In the genomic region with DNA sequence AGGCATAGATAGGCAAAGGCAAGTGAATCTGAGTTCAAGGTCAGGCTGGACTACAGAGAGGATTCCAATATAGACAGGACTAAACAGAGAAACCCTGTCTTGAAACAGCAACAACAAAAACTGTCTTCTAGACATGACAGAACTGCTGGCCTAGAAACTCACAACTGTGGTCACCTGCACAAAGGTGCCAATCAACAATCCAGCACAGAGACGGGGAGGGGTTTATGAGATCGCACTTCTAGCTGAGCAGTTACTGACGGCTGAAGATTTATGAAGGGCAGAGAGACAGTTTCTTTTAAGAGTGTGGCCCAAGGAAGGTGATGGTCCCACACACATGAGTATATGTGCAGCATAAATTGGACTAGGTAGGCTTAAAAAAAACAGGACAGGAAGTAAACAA, we compare ENCODE assay signal across 8 mouse cellular contexts. TPM values are rescaled to one million over a fixed set of nuclear protein-coding genes. Genes with fewer than 3 reads are reported as not detected.
DNase-seq lines count a peak whose midpoint lies in the region; ATAC-seq and TF ChIP-seq lines count a peak whose summit lies in the region.

No protein-coding gene starts in this region.

- TF ChIP-seq CTCF in hindbrain, postnatal 0 days (IDR thresholded peaks at IDR 0.05; ENCODE audit: low read depth), result no peak

- no peak overlapping the region for H3K4me2 ChIP-seq in forebrain, embryonic 11.5 days (ENCODE audit: low read depth, low read length, severe bottlenecking)
- H3K4me2 ChIP-seq in hindbrain, postnatal 0 days (ENCODE audit: low read depth, low read length), result peak overlapping the region; percentile 82
- peak overlapping the region; percentile 70; the same call in 1 of the 2 replicates for H3K4me2 ChIP-seq in neural tube, embryonic 14.5 days (ENCODE audit: low read depth, low read length)

- no peak for ATAC-seq in forebrain, embryonic 11.5 days (replicated peaks; ENCODE audit: low FRiP score)
- ATAC-seq in megakaryocyte, adult 5-6 weeks (ENCODE audit: poor library complexity, severe bottlenecking), result no peak
- ATAC-seq in hindbrain, postnatal 0 days, result no peak
- no peak for ATAC-seq in neural tube, embryonic 14.5 days (ENCODE audit: low read depth)

- H3K9ac ChIP-seq in forebrain, embryonic 11.5 days (ENCODE audit: low read length), result no peak overlapping the region
- H3K9ac ChIP-seq in hindbrain, postnatal 0 days (replicated peaks; ENCODE audit: low read length), result peak overlapping the region; percentile 17
- no peak overlapping the region for H3K9ac ChIP-seq in neural tube, embryonic 14.5 days (replicated peaks; ENCODE audit: low read depth, low read length)

- no peaks in the 10 kb centered on the region for H3K9me3 ChIP-seq in forebrain, embryonic 10.5 days
- no peaks in the 10 kb centered on the region for H3K9me3 ChIP-seq in forebrain, embryonic 11.5 days (ENCODE audit: control insufficient read depth, low read length)
- H3K9me3 ChIP-seq in megakaryocyte, embryonic 14.5 days, result no peaks in the 10 kb centered on the region
- no peaks in the 10 kb centered on the region for H3K9me3 ChIP-seq in hindbrain, postnatal 0 days (ENCODE audit: low read length)
- no peaks in the 10 kb centered on the region for H3K9me3 ChIP-seq in neural tube, embryonic 14.5 days (ENCODE audit: control insufficient read depth, low read length)

- WGBS in forebrain, embryonic 10.5 days, result 77% methylated on average over 3 of the region's 3 CpGs
- 73% methylated on average over 3 of the region's 3 CpGs for WGBS in forebrain, embryonic 11.5 days
- WGBS in hindbrain, postnatal 0 days, result 67% methylated on average over 3 of the region's 3 CpGs
- WGBS in neural tube, embryonic 14.5 days, result 58% methylated on average over 3 of the region's 3 CpGs

- peaks cover 15% of the 10 kb centered on the region for H3K4me1 ChIP-seq in forebrain, embryonic 10.5 days
- no peaks in the 10 kb centered on the region for H3K4me1 ChIP-seq in forebrain, embryonic 11.5 days (replicated peaks; ENCODE audit: control insufficient read depth, insufficient read depth, low read length)
- H3K4me1 ChIP-seq in megakaryocyte, embryonic 14.5 days, result peaks cover 8% of the 10 kb centered on the region
- H3K4me1 ChIP-seq in hindbrain, postnatal 0 days (ENCODE audit: insufficient read depth, low read length), result peaks cover 4% of the 10 kb centered on the region
- H3K4me1 ChIP-seq in neural tube, embryonic 14.5 days (ENCODE audit: control insufficient read depth, insufficient read depth, low read length), result peaks cover 8% of the 10 kb centered on the region; the same call in 1 of the 2 replicates

- H3K36me3 ChIP-seq in forebrain, embryonic 10.5 days (replicated peaks), result peaks cover 10% of the 10 kb centered on the region
- no peaks in the 10 kb centered on the region for H3K36me3 ChIP-seq in forebrain, embryonic 11.5 days (ENCODE audit: control insufficient read depth, insufficient read depth, low read length)
- peaks cover 10% of the 10 kb centered on the region for H3K36me3 ChIP-seq in megakaryocyte, embryonic 14.5 days (replicated peaks; ENCODE audit: low read length)
- H3K36me3 ChIP-seq in hindbrain, postnatal 0 days (ENCODE audit: insufficient read depth, low read length), result no peaks in the 10 kb centered on the region
- H3K36me3 ChIP-seq in neural tube, embryonic 14.5 days (ENCODE audit: control insufficient read depth, insufficient read depth, low read length), result peaks cover 2% of the 10 kb centered on the region; the same call in 1 of the 2 replicates

- no peak overlapping the region for H3K27ac ChIP-seq in forebrain, embryonic 10.5 days
- H3K27ac ChIP-seq in forebrain, embryonic 11.5 days (ENCODE audit: low read depth, low read length), result no peak overlapping the region
- no peak overlapping the region for H3K27ac ChIP-seq in hindbrain, postnatal 0 days
- no peak overlapping the region for H3K27ac ChIP-seq in neural tube, embryonic 14.5 days (ENCODE audit: low read depth, low read length)

- DNase-seq in forebrain, embryonic 10.5 days (ENCODE audit: extremely low spot score, low spot score), result no peak
- no peak for DNase-seq in forebrain, embryonic 11.5 days (ENCODE audit: low spot score)
- no peak for DNase-seq in hindbrain, postnatal 0 days (ENCODE audit: low spot score)
- DNase-seq in layer of hippocampus, postnatal 10 days (ENCODE audit: low spot score in 2 of 2), result no peak
- DNase-seq in gastrocnemius, postnatal 10 days, result no peak

- H3K27me3 ChIP-seq in forebrain, embryonic 10.5 days (ENCODE audit: poor library complexity, severe bottlenecking), result no peaks in the 10 kb centered on the region
- no peaks in the 10 kb centered on the region for H3K27me3 ChIP-seq in forebrain, embryonic 11.5 days (ENCODE audit: control insufficient read depth, insufficient read depth, low read length)
- peaks cover 4% of the 10 kb centered on the region for H3K27me3 ChIP-seq in megakaryocyte, embryonic 14.5 days (replicated peaks)
- H3K27me3 ChIP-seq in hindbrain, postnatal 0 days (ENCODE audit: insufficient read depth, low read length), result no peaks in the 10 kb centered on the region
- H3K27me3 ChIP-seq in neural tube, embryonic 14.5 days (ENCODE audit: control insufficient read depth, insufficient read depth, low read length), result no peaks in the 10 kb centered on the region

- peak overlapping the region; percentile 90 for H3K4me3 ChIP-seq in forebrain, embryonic 10.5 days
- H3K4me3 ChIP-seq in forebrain, embryonic 11.5 days (ENCODE audit: low read depth, low read length), result no peak overlapping the region
- H3K4me3 ChIP-seq in megakaryocyte, embryonic 14.5 days (replicated peaks), result peak overlapping the region; percentile 97
- H3K4me3 ChIP-seq in hindbrain, postnatal 0 days (ENCODE audit: low read length), result no peak overlapping the region
- 0 out of 2 replicates have a peak overlapping the region, but pooled peaks have one; percentile 1 for H3K4me3 ChIP-seq in neural tube, embryonic 14.5 days (ENCODE audit: low read depth, low read length)

RNA-seq across cellular contexts. Expression of gene Lztfl1, which starts 1.2 kb away (rescaled TPM):
- polyA plus RNA-seq in forebrain, embryonic 10.5 days (2016; fragmentation: Nextera tagmentation; extraction: Ambion mirVana), result 41.3 and 42.1 TPM in 2 replicates
- polyA plus RNA-seq in forebrain, embryonic 11.5 days (2014; fragmentation: Nextera tagmentation; extraction: Ambion mirVana), result 45.5 and 46.2 TPM in 2 replicates
- 2.3 TPM in 1 of 2 replicates, not detected in the other for polyA plus RNA-seq in megakaryocyte, embryonic 14.5 days (2012; ENCODE audit: insufficient read depth, low replicate concordance)
- total RNA-seq in megakaryocyte, adult 5-6 weeks (2015), result 23.5 and 31.5 TPM in 2 replicates
- 25.5 and 26.1 TPM in 2 replicates for total RNA-seq in megakaryocyte, adult 5-6 weeks (2017)
- 18.6 and 21.4 TPM in 2 replicates for total RNA-seq in hindbrain, postnatal 0 days (2014; rRNA removed)
- polyA plus RNA-seq in hindbrain, postnatal 0 days (2015; fragmentation: Nextera tagmentation; extraction: Ambion mirVana), result 43.3 and 49.0 TPM in 2 replicates
- polyA plus RNA-seq in neural tube, embryonic 14.5 days (2014; fragmentation: Nextera tagmentation; extraction: Ambion mirVana), result 51.4 and 62.8 TPM in 2 replicates
- total RNA-seq in layer of hippocampus, postnatal 10 days (2021), result 10 to 100 TPM; 57.7 to 57.8 TPM
- 10 to 100 TPM; 19.4 to 25.0 TPM for total RNA-seq in gastrocnemius, postnatal 10 days (2021)

RNA-seq across cellular contexts. Expression of gene Slc6a20a, which starts 37.6 kb away (rescaled TPM):
- polyA plus RNA-seq in forebrain, embryonic 10.5 days (2016; fragmentation: Nextera tagmentation; extraction: Ambion mirVana), result 0.18 and 0.78 TPM in 2 replicates
- 0.28 and 0.77 TPM in 2 replicates for polyA plus RNA-seq in forebrain, embryonic 11.5 days (2014; fragmentation: Nextera tagmentation; extraction: Ambion mirVana)
- 0.06 TPM in 1 of 2 replicates, not detected in the other for polyA plus RNA-seq in megakaryocyte, embryonic 14.5 days (2012; ENCODE audit: insufficient read depth, low replicate concordance)
- total RNA-seq in megakaryocyte, adult 5-6 weeks (2015), result 0.42 and 1.3 TPM in 2 replicates
- total RNA-seq in megakaryocyte, adult 5-6 weeks (2017), result 0.11 and 0.85 TPM in 2 replicates
- total RNA-seq in hindbrain, postnatal 0 days (2014; rRNA removed), result 38.3 and 60.8 TPM in 2 replicates
- 38.2 and 38.6 TPM in 2 replicates for polyA plus RNA-seq in hindbrain, postnatal 0 days (2015; fragmentation: Nextera tagmentation; extraction: Ambion mirVana)
- 1.3 and 4.8 TPM in 2 replicates for polyA plus RNA-seq in neural tube, embryonic 14.5 days (2014; fragmentation: Nextera tagmentation; extraction: Ambion mirVana)
- total RNA-seq in layer of hippocampus, postnatal 10 days (2021), result 10 to 100 TPM; 12.4 to 19.4 TPM
- total RNA-seq in gastrocnemius, postnatal 10 days (2021), result under 1 TPM in 1 of 2 experiments, not detected in 1; 0.20 TPM

RNA-seq across cellular contexts. Expression of gene Ccr9, which starts 38.1 kb away (rescaled TPM):
- polyA plus RNA-seq in forebrain, embryonic 10.5 days (2016; fragmentation: Nextera tagmentation; extraction: Ambion mirVana), result 0.04 and 0.09 TPM in 2 replicates
- polyA plus RNA-seq in forebrain, embryonic 11.5 days (2014; fragmentation: Nextera tagmentation; extraction: Ambion mirVana), result 0.04 and 0.08 TPM in 2 replicates
- polyA plus RNA-seq in megakaryocyte, embryonic 14.5 days (2012; ENCODE audit: insufficient read depth, low replicate concordance), result 0.44 TPM in 1 of 2 replicates, not detected in the other
- 0.78 and 1.4 TPM in 2 replicates for total RNA-seq in megakaryocyte, adult 5-6 weeks (2015)
- total RNA-seq in megakaryocyte, adult 5-6 weeks (2017), result 1.1 and 1.4 TPM in 2 replicates
- total RNA-seq in hindbrain, postnatal 0 days (2014; rRNA removed), result 0.10 and 0.90 TPM in 2 replicates
- polyA plus RNA-seq in hindbrain, postnatal 0 days (2015; fragmentation: Nextera tagmentation; extraction: Ambion mirVana), result 0.35 and 0.55 TPM in 2 replicates
- polyA plus RNA-seq in neural tube, embryonic 14.5 days (2014; fragmentation: Nextera tagmentation; extraction: Ambion mirVana), result 0.04 and 0.26 TPM in 2 replicates
- total RNA-seq in layer of hippocampus, postnatal 10 days (2021), result under 1 TPM in 1 of 2 experiments, not detected in 1; 0.09 TPM
- total RNA-seq in gastrocnemius, postnatal 10 days (2021), result under 1 TPM; 0.09 to 0.11 TPM

Comparison
In these comparisons a context has a peak if more than half of its experiments do, and no peak if none do; other contexts are left out.
1. H3K4me3 ChIP-seq: peak in forebrain, embryonic 10.5 days (single experiment), megakaryocyte, embryonic 14.5 days (single experiment) and neural tube, embryonic 14.5 days (single experiment); none in forebrain, embryonic 11.5 days (single experiment) and hindbrain, postnatal 0 days (single experiment).
2. RNA of gene Lztfl1, which starts 1.2 kb away (polyA plus RNA-seq): 51.4 to 62.8 TPM in neural tube, embryonic 14.5 days, 45.5 to 46.2 TPM in forebrain, embryonic 11.5 days, 43.3 to 49.0 TPM in hindbrain, postnatal 0 days and 41.3 to 42.1 TPM in forebrain, embryonic 10.5 days; 2.3 TPM in megakaryocyte, embryonic 14.5 days; every median in the first group is over 10 times any median in the second.